Mouse (Mus musculus) MEL (cell line): ENCODE results near the gene Elmsan1.
A peak's percentile ranks its signal among the peaks of the same experiment; 100 is the strongest.

Experiments
- CTCF ChIP-seq, 3 experiments: IDR thresholded peaks in 2 of 3; conservative IDR thresholded peaks in 1 of 3; 2 replicates each; pipeline ENCODE4 v1.5.1; 2011 to 2012; ENCODE audit warnings: low read length in 3 of 3, low read depth in 2 of 3, mild to moderate bottlenecking in 2 of 3, improper control_type of control experiment in 1 of 3, inconsistent platforms in 1 of 3, mixed read lengths in 1 of 3, moderate library complexity in 1 of 3; ENCODE audit not compliant: control insufficient read depth in 1 of 3, insufficient read depth in 1 of 3, poor library complexity in 1 of 3, severe bottlenecking in 1 of 3
- GATA1 ChIP-seq: IDR thresholded peaks from 2 replicates; pipeline ENCODE4 v1.6.1; 2011; ENCODE audit warnings: low read depth, low read length, improper control_type of control experiment
- MAX ChIP-seq: IDR thresholded peaks from 2 replicates; pipeline ENCODE4 v1.6.1; 2011; ENCODE audit warnings: low read length, improper control_type of control experiment
- MXI1 ChIP-seq: IDR thresholded peaks from 2 replicates; pipeline ENCODE4 v1.6.1; 2011; ENCODE audit warnings: mild to moderate bottlenecking, low read depth, low read length, improper control_type of control experiment
- NELFE ChIP-seq: IDR thresholded peaks from 2 replicates; pipeline ENCODE4 v1.6.1; 2011; ENCODE audit warnings: low read depth, low read length, improper control_type of control experiment
- POLR2A ChIP-seq, 2 experiments: IDR thresholded peaks; 2 replicates each; pipeline ENCODE4 v1.6.1; 2011 to 2012; ENCODE audit warnings: low read length in 2 of 2, mild to moderate bottlenecking in 2 of 2, control low read depth in 1 of 2, improper control_type of control experiment in 1 of 2, low read depth in 1 of 2, moderate library complexity in 1 of 2; ENCODE audit not compliant: control insufficient read depth in 1 of 2, insufficient read depth in 1 of 2, poor library complexity in 1 of 2
- POLR2AphosphoS2 ChIP-seq: IDR thresholded peaks from 2 replicates; pipeline ENCODE4 v1.6.1; 2011; ENCODE audit warnings: low read length, improper control_type of control experiment
- RAD21 ChIP-seq: IDR thresholded peaks from 2 replicates; pipeline ENCODE4 v1.6.1; 2011; ENCODE audit warnings: mild to moderate bottlenecking, low read depth, low read length, improper control_type of control experiment
- SMC3 ChIP-seq: IDR thresholded peaks from 2 replicates; pipeline ENCODE4 v1.6.1; 2011; ENCODE audit warnings: low read depth, low read length, improper control_type of control experiment
- ZNF384 ChIP-seq: IDR thresholded peaks from 2 replicates; pipeline ENCODE4 v1.6.1; 2012; ENCODE audit warnings: low read depth, mild to moderate bottlenecking, inconsistent platforms, low read length, improper control_type of control experiment

DNA sequence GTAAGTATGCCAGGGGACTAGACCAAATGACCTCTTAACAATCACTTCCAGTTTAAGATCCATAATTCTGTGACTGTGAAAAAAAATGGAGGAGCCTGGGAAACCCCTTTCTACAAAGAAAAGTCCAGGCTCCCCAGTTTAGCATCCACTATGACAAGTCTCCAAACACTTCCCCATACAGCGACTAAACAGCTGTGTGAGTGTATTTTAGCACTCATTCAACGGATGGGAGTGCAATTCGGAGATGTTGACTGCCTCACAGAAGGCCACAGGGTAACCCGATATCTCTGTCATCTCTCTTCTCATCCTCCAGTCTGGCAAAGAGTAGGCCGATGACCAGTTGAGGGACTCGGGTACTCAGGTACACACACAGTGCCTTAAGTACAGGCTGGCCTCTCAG is 23.5 kb downstream of the Elmsan1 start:
- TF ChIP-seq POLR2AphosphoS2 (no peak), POLR2A (IDR thresholded peaks at IDR 0.05; ENCODE audit: control insufficient read depth in 1 of 2, insufficient read depth in 1 of 2, low read depth in 1 of 2, low read length in 2 of 2, poor library complexity in 1 of 2) (no peak), NELFE (0 out of 2 replicates have a peak, but pooled peaks have one; percentile 19), RAD21 (no peak), CTCF (IDR thresholded peaks at IDR 0.05 in 2 of 3, conservative IDR thresholded peaks at IDR 0.05 in 1 of 3; ENCODE audit: control insufficient read depth in 1 of 3, insufficient read depth in 1 of 3, low read depth in 2 of 3, low read length in 3 of 3, poor library complexity in 1 of 3, severe bottlenecking in 1 of 3) (no peak), ZNF384 (no peak), MXI1 (no peak), SMC3 (no peak), GATA1 (no peak), MAX (no peak)
